Mouse (Mus musculus) liver, embryonic 11.5 days (tissue): Measurements from ENCODE around the gene Relt. TPM values are rescaled to one million over a fixed set of nuclear protein-coding genes. Genes with fewer than 3 reads are reported as not detected.
A peak's percentile ranks its signal among the peaks of the same experiment; 100 is the strongest.

Experiments used
- microRNA-seq: library from miRNA; unstranded; fragments of <30 nt; microRNA quantifications from one replicate; pipeline ENCODE4, GENCODE M21; 2017; ENCODE audit warnings: borderline number of aligned reads
- polyA plus RNA-seq: library from polyadenylated mRNA; unstranded; fragments of >200 nt; fragmentation: Nextera tagmentation; extraction: Ambion mirVana; gene quantifications from 2 replicates; pipeline ENCODE4 v1.2.1, GENCODE M21; 2014

The Relt gene
- polyA plus RNA-seq, 1 experiment from 2014 or later = 17.0 TPM

Small RNAs within 50 kb of the gene (microRNA-seq; reads per million reads assigned to microRNA genes)
- gene Mir3102 = 147 reads per million, percentile 52 among the genes with 10 or more reads in this experiment

Other genes with a start within 250 kb of the Relt start
- gene Plekhb1, start 201.0 kb downstream of the Relt start, polyA plus RNA-seq = 1.1 and 2.0 TPM in 2 replicates
- gene Fam168a, start 156.8 kb downstream of the Relt start, polyA plus RNA-seq = 16.2 and 18.8 TPM in 2 replicates
- gene Arhgef17, start 68.7 kb upstream of the Relt start, polyA plus RNA-seq = 4.5 and 5.4 TPM in 2 replicates
- 4.1 and 4.3 TPM in 2 replicates for gene P2ry6, start 111.2 kb upstream of the Relt start, polyA plus RNA-seq
- gene P2ry2, start 149.4 kb upstream of the Relt start, polyA plus RNA-seq = 1.6 and 2.2 TPM in 2 replicates
- gene Fchsd2, start 229.4 kb upstream of the Relt start, polyA plus RNA-seq = 14.2 and 14.4 TPM in 2 replicates